Mouse (Mus musculus) heart, adult 11 months (tissue): Measurements from ENCODE around the gene Mcpt4.
"Not testable (repeated sequence)": the region's sequence is repeated elsewhere in the genome, so short reads cannot be mapped to it uniquely, and the experiment has no call there.

Experiments used
- DNase-seq: peaks from one replicate; pipeline ENCODE4 v3.0.0; 2022

Gene Mcpt4

GRCm38 (mm10) chr14:56062213-56062612, at the start of gene Mcpt4:
TSS of gene Mcpt4 (minus strand) at chr14:56062313.
- DNase-seq = not testable (repeated sequence)

- DNase-seq = peak; percentile 79
Observed at GRCm38 (mm10) chr14:56105447-56106180, 43.5 kb upstream of the Mcpt4 start.

- peak; percentile 56 for DNase-seq
Observed at GRCm38 (mm10) chr14:56105016-56105415, 42.9 kb upstream of the Mcpt4 start.

- no peak for DNase-seq
Observed at GRCm38 (mm10) chr14:56103452-56103851, 41.3 kb upstream of the Mcpt4 start.

- DNase-seq = peak; percentile 81
Observed at GRCm38 (mm10) chr14:56102386-56102785, 40.3 kb upstream of the Mcpt4 start, which contains the start of gene Ctsg. TSS of gene Ctsg (minus strand) at chr14:56102574.

- DNase-seq = peak; percentile 45
Observed at GRCm38 (mm10) chr14:56098940-56099339, 36.8 kb upstream of the Mcpt4 start.

- no peak for DNase-seq
Observed at GRCm38 (mm10) chr14:56097597-56097996, 35.5 kb upstream of the Mcpt4 start.

- peak; percentile 49 for DNase-seq
Observed at GRCm38 (mm10) chr14:56093353-56093752, 31.2 kb upstream of the Mcpt4 start.

- DNase-seq = peak; percentile 68
Observed at GRCm38 (mm10) chr14:56086711-56087110, 24.6 kb upstream of the Mcpt4 start.

- peak; percentile 71 for DNase-seq
Observed at GRCm38 (mm10) chr14:56085167-56085566, 23.1 kb upstream of the Mcpt4 start, which contains the start of gene Mcpt8. TSS of gene Mcpt8 (minus strand) at chr14:56085273.

GRCm38 (mm10) chr14:56082016-56082415, 19.9 kb upstream of the Mcpt4 start:
- peak; percentile 36 for DNase-seq

GRCm38 (mm10) chr14:56057722-56058121, 4.4 kb downstream of the Mcpt4 start:
- DNase-seq = no peak

- no peak for DNase-seq
Observed at GRCm38 (mm10) chr14:56055408-56055807, 6.7 kb downstream of the Mcpt4 start.

GRCm38 (mm10) chr14:56041792-56042191, 20.3 kb downstream of the Mcpt4 start, which contains the start of gene Mcpt2:
TSS of gene Mcpt2 (plus strand) at chr14:56042041.
- not testable (repeated sequence) for DNase-seq

GRCm38 (mm10) chr14:56034433-56034832, 27.7 kb downstream of the Mcpt4 start:
- no peak for DNase-seq

- DNase-seq = not testable (repeated sequence)
Observed at GRCm38 (mm10) chr14:56030395-56030794, 31.7 kb downstream of the Mcpt4 start, which contains the start of gene Mcpt9. TSS of gene Mcpt9 (minus strand) at chr14:56030495.

GRCm38 (mm10) chr14:56021305-56021704, 40.8 kb downstream of the Mcpt4 start:
- peak; percentile 7 for DNase-seq

- peak; percentile 25 for DNase-seq
Observed at GRCm38 (mm10) chr14:56019446-56019845, 42.7 kb downstream of the Mcpt4 start.

- peak; percentile 76 for DNase-seq
Observed at GRCm38 (mm10) chr14:56017671-56018070, 44.4 kb downstream of the Mcpt4 start, which contains the start of gene Mcpt1. TSS of gene Mcpt1 (plus strand) at chr14:56017971.

- DNase-seq = peak; percentile 12
Observed at GRCm38 (mm10) chr14:56013924-56014323, 48.2 kb downstream of the Mcpt4 start.

GRCm38 (mm10) chr14:56013147-56013546, 49.0 kb downstream of the Mcpt4 start:
- peak; percentile 59 for DNase-seq
